Mouse (Mus musculus) central nervous system, embryonic 14 days (tissue): Measurements from ENCODE around the gene Olfr740. TPM values are rescaled to one million over a fixed set of nuclear protein-coding genes. Genes with fewer than 3 reads are reported as not detected.

Experiments
- polyA plus RNA-seq: library from polyadenylated mRNA; depleted of rRNA; stranded (reverse); fragments of >200 nt; gene quantifications from 2 replicates; pipeline ENCODE4 v1.2.3, GENCODE M21; 2012; rRNA removed

The Olfr740 gene
- not detected in 2 replicates for polyA plus RNA-seq

DNA sequence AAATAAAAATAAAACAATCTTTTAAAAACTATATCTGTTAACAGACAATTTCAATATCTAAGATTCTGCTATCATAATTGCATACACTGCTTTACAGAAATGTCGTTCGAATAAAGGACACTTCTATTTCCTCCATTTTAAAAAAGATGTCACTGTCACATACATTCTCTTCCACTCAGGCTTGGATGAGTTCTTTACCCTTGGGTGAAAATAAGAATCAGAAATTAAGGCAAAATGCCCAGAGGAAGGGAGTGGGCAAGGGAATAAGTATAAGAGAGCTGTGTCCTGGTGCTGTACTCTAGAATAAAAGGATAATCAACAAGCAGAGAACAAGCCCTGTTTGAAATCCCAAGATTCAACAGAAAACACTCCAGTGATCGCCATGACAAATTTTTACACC lies at the start of gene Olfr740:
Olfr740 (plus strand) TSS at position 301 of the 400 bp plus-strand sequence.

DNA sequence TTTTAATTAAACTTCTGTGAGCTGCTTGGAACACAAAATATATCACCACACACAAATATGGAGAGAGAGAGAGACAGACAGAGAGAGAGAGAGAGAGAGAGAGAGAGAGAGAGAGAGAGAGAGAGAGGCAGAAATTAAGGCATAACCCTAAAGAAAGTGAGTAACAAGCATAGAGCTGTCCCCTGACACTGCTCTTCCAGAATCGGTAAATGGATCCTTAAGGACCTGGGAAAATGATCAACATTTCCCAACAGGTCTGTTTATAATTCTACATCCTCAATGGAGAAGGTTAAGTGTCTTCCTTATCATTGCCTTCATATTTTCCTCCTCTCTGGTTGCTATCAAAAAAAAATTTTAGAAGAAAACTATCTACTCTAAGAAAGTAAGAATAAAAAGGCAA lies 38.1 kb upstream of the Olfr740 start, which contains the start of gene Olfr738:
Olfr738 (plus strand) TSS at position 301 of the 400 bp plus-strand sequence.

DNA sequence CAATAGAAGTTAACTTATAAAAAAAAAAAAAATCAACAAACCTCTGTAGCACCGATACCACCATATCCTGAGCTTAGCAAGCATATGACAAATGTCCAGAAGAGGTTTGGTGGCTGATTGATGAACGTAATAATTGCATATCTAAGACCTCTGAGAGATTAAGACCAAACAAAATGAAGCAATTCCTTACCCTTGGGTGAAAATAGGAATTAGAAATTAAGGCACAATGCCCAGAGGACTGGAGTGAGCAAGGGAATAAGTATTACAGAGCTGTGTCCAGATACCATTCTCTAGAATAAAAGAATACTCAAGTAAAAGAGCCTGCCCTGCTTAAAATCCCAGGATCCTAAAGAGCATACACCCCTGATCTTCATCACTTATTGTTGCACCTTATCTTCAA lies 27.0 kb upstream of the Olfr740 start, which contains the start of gene Olfr739:
Olfr739 (plus strand) TSS at position 301 of the 400 bp plus-strand sequence.

DNA sequence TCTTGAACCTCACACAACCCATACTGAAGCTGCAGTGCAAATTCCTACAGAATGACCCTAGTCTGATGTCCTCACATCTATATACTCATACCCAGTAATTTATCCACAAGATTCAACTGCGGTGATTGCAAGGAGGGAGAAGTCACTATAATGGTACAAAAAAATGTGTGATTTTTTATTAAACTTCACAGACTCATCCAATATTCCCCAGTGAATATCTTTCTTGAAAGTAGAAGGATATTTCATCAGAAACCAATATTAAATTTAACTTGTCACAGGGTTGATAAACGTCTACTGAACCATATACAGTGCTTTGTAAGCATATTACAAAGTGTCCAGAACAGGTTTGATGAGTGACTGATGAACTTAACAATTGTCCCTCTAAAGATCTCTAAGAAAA lies 27.1 kb downstream of the Olfr740 start, which contains the start of gene Olfr741:
Olfr741 (plus strand) TSS at position 301 of the 400 bp plus-strand sequence.

DNA sequence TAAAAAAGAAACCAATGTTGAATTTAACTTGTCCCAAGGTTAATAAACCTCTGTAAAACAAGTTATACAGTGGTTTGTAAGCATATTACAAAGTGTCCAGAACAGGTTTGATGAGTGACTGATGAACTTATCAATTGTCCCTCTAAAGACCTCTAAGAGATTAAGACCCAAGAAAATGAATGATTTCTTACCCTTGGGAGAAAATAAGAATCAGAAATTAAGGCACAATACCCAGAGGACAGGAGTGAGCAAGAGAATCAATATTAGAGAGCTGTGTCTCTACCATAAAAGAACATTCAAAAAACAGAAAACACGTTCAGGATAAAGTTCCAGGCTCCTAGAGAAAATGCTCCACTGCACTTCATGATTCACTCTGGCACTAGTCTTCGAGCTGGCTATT lies 58.0 kb downstream of the Olfr740 start, which contains the start of gene Olfr742:
Olfr742 (plus strand) TSS at position 301 of the 400 bp plus-strand sequence.

Other genes with a start within 250 kb of the Olfr740 start
- not detected in 2 replicates for gene Olfr731, start 203.7 kb upstream of the Olfr740 start, polyA plus RNA-seq
- gene Olfr732, start 161.3 kb upstream of the Olfr740 start, polyA plus RNA-seq = not detected in 2 replicates
- gene Olfr733, start 144.0 kb upstream of the Olfr740 start, polyA plus RNA-seq = not detected in 2 replicates
- gene Olfr734, start 118.8 kb upstream of the Olfr740 start, polyA plus RNA-seq = not detected in 2 replicates
- not detected in 2 replicates for gene Olfr735, start 96.7 kb upstream of the Olfr740 start, polyA plus RNA-seq
- gene Tlr11, start 87.6 kb upstream of the Olfr740 start, polyA plus RNA-seq = not detected in 2 replicates
- gene Olfr736, start 64.4 kb upstream of the Olfr740 start, polyA plus RNA-seq = not detected in 2 replicates
- gene Olfr738, start 38.0 kb upstream of the Olfr740 start, polyA plus RNA-seq = not detected in 2 replicates
- not detected in 2 replicates for gene Olfr739, start 26.9 kb upstream of the Olfr740 start, polyA plus RNA-seq
- gene Olfr741, start 27.2 kb downstream of the Olfr740 start, polyA plus RNA-seq = not detected in 2 replicates
- gene Olfr742, start 58.1 kb downstream of the Olfr740 start, polyA plus RNA-seq = not detected in 2 replicates
- gene Olfr743, start 76.3 kb downstream of the Olfr740 start, polyA plus RNA-seq = not detected in 2 replicates
- not detected in 2 replicates for gene Olfr744, start 169.3 kb downstream of the Olfr740 start, polyA plus RNA-seq
- not detected in 2 replicates for gene Olfr745, start 193.8 kb downstream of the Olfr740 start, polyA plus RNA-seq
- not detected in 2 replicates for gene Olfr746, start 201.5 kb downstream of the Olfr740 start, polyA plus RNA-seq
- gene Olfr747, start 247.7 kb downstream of the Olfr740 start, polyA plus RNA-seq = not detected in 2 replicates